Mouse (Mus musculus): ENCODE data around the gene Apba1. TPM values are rescaled to one million over a fixed set of nuclear protein-coding genes. Genes with fewer than 3 reads are reported as not detected.

Gene Apba1
- polyA plus RNA-seq, 2 experiments = 0.04 to 0.07 TPM

GRCm38 (mm10) chr19:23810976-23811375 is 52.3 kb downstream of the Apba1 start:
- no peak overlapping the region for H3K27ac ChIP-seq
- H3K4me2 ChIP-seq (ENCODE audit: low read depth) = no peak overlapping the region
- H3K36me3 ChIP-seq (replicated peaks; ENCODE audit: control insufficient read depth, insufficient read depth, low read depth) = no peaks in the 10 kb centered on the region
- H3K4me1 ChIP-seq (replicated peaks; ENCODE audit: control insufficient read depth in 2 of 2, insufficient read depth in 2 of 2, low read length in 1 of 2) = no peaks in the 10 kb centered on the region
- no peak for TF ChIP-seq CTCF (IDR thresholded peaks at IDR 0.05; ENCODE audit: low read depth)
- TF ChIP-seq EP300 (IDR thresholded peaks at IDR 0.05; ENCODE audit: low read depth) = no peak
- ATAC-seq (ENCODE audit: insufficient read depth) (no peak), DNase-seq (ENCODE audit: low read depth in 3 of 3, low spot score in 3 of 3) (no peak)
- H3K9me3 ChIP-seq (ENCODE audit: control insufficient read depth, low read length) = no peaks in the 10 kb centered on the region
- H3K4me3 ChIP-seq (ENCODE audit: insufficient read depth in 1 of 2, low read depth in 2 of 2, low read length in 2 of 2) = no peak overlapping the region
- no peak overlapping the region for H3K9ac ChIP-seq (replicated peaks)
- no peaks in the 10 kb centered on the region for H3K27me3 ChIP-seq (ENCODE audit: control insufficient read depth, insufficient read depth, low read length)
- WGBS (ENCODE audit: insufficient replicate concordance) = 72% methylated on average over 5 of the region's 5 CpGs

DNA sequence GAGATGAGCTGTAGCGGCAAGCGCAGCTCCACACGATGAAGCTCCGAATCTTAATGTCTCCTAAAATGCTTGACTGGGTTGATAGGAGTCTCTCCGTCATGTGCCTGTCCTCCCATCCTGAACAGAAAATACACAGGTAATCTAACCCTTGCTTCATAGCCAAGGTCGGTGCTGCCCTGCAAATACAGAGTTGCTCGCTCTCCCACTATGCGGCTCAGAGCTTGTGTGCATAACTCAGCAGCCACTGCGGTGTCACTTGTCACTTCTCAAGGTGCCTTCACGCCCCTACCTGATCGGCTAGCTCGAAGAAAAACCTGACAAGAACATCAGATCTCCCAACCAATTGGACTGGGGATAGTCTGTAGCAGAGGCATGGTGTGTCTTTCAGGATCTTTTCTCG is 58.1 kb downstream of the Apba1 start:
- no peak for TF ChIP-seq CTCF (IDR thresholded peaks at IDR 0.05; ENCODE audit: low read depth)

DNA sequence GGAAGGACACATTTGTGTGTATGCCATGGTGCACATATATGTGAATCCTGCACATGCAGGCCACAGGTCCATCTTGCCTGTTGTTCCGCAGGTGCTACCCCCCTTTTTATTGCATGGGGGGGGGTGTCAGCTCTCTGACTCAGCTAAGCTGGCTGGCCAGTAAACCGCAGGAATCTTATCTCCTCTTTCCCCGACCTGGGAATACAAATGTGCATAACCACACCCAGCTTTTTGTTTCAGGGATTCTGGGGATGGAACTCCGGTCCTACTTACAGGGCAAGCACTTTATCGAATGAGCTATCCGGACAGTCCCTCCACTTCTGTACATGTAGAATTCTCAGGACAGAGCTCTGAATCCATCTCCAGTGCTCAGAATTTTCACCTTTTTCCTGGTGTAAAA is 58.5 kb downstream of the Apba1 start:
- ATAC-seq (ENCODE audit: insufficient read depth) (no peak), DNase-seq (ENCODE audit: low read depth in 3 of 3, low spot score in 3 of 3) (no peak)
- H3K4me1 ChIP-seq (replicated peaks; ENCODE audit: control insufficient read depth in 2 of 2, insufficient read depth in 2 of 2, low read length in 1 of 2) = no peaks in the 10 kb centered on the region
- H3K4me3 ChIP-seq (ENCODE audit: insufficient read depth in 1 of 2, low read depth in 2 of 2, low read length in 2 of 2) = no peak overlapping the region
- WGBS (ENCODE audit: insufficient replicate concordance) = 59% methylated on average over 6 of the region's 6 CpGs
- H3K27me3 ChIP-seq (ENCODE audit: control insufficient read depth, insufficient read depth, low read length) = no peaks in the 10 kb centered on the region
- no peak overlapping the region for H3K27ac ChIP-seq
- no peaks in the 10 kb centered on the region for H3K36me3 ChIP-seq (replicated peaks; ENCODE audit: control insufficient read depth, insufficient read depth, low read depth)
- TF ChIP-seq EP300 (IDR thresholded peaks at IDR 0.05; ENCODE audit: low read depth) (no peak), CTCF (IDR thresholded peaks at IDR 0.05; ENCODE audit: low read depth) (no peak)
- no peaks in the 10 kb centered on the region for H3K9me3 ChIP-seq (ENCODE audit: control insufficient read depth, low read length)
- H3K4me2 ChIP-seq (ENCODE audit: low read depth) = no peak overlapping the region
- H3K9ac ChIP-seq (replicated peaks) = no peak overlapping the region

More for the DNA sequence above, 58.1 kb downstream of the Apba1 start:
- H3K4me3 ChIP-seq (ENCODE audit: insufficient read depth in 1 of 2, low read depth in 2 of 2, low read length in 2 of 2) = no peak overlapping the region
- H3K27me3 ChIP-seq (ENCODE audit: control insufficient read depth, insufficient read depth, low read length) = no peaks in the 10 kb centered on the region
- DNase-seq (ENCODE audit: low read depth in 3 of 3, low spot score in 3 of 3) = no peak
- no peak overlapping the region for H3K4me2 ChIP-seq (ENCODE audit: low read depth)
- 70% methylated on average over 13 of the region's 13 CpGs for WGBS (ENCODE audit: insufficient replicate concordance)
- H3K9ac ChIP-seq (replicated peaks) = no peak overlapping the region
- no peaks in the 10 kb centered on the region for H3K36me3 ChIP-seq (replicated peaks; ENCODE audit: control insufficient read depth, insufficient read depth, low read depth)
- H3K9me3 ChIP-seq (ENCODE audit: control insufficient read depth, low read length) = no peaks in the 10 kb centered on the region
- H3K27ac ChIP-seq = no peak overlapping the region
- ATAC-seq (ENCODE audit: insufficient read depth) = no peak
- no peaks in the 10 kb centered on the region for H3K4me1 ChIP-seq (replicated peaks; ENCODE audit: control insufficient read depth in 2 of 2, insufficient read depth in 2 of 2, low read length in 1 of 2)

- no peak overlapping the region for H3K27ac ChIP-seq
- no peaks in the 10 kb centered on the region for H3K9me3 ChIP-seq (ENCODE audit: control insufficient read depth, low read length)
- no peaks in the 10 kb centered on the region for H3K27me3 ChIP-seq (ENCODE audit: control insufficient read depth, insufficient read depth, low read length)
- H3K4me2 ChIP-seq (ENCODE audit: low read depth) = no peak overlapping the region
- DNase-seq (ENCODE audit: low read depth in 3 of 3, low spot score in 3 of 3) (no peak), ATAC-seq (ENCODE audit: insufficient read depth) (no peak)
- H3K36me3 ChIP-seq (replicated peaks; ENCODE audit: control insufficient read depth, insufficient read depth, low read depth) = no peaks in the 10 kb centered on the region
- H3K4me1 ChIP-seq (replicated peaks; ENCODE audit: control insufficient read depth in 2 of 2, insufficient read depth in 2 of 2, low read length in 1 of 2) = no peaks in the 10 kb centered on the region
- H3K9ac ChIP-seq (replicated peaks) = no peak overlapping the region
- H3K4me3 ChIP-seq (ENCODE audit: insufficient read depth in 1 of 2, low read depth in 2 of 2, low read length in 2 of 2) = no peak overlapping the region
- TF ChIP-seq CTCF (IDR thresholded peaks at IDR 0.05; ENCODE audit: low read depth) (no peak), EP300 (IDR thresholded peaks at IDR 0.05; ENCODE audit: low read depth) (no peak)
- WGBS (ENCODE audit: insufficient replicate concordance) = 53% methylated on average over 8 of the region's 8 CpGs
Measured at GRCm38 (mm10) chr19:23819882-23820281, 61.2 kb downstream of the Apba1 start.

DNA sequence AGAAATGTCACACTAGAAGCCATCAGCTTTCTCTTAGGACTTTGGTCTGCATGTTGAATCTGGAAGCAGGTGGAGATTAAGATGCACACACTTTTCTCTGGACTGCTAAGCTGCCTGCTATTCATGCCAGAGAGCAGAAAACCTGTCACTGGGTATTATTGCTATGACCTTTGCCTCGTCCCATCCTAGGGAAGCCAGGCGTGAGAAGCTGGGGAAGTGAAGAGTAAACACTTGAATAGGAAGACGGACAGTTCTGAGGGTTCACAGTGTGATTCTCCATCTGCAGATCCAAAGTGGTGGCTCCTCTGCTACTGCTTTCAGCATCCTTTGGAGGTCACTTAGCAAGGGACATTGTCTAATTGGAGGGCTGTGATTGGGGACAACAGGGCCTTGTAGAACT is 63.8 kb downstream of the Apba1 start:
- DNase-seq (ENCODE audit: low read depth in 3 of 3, low spot score in 3 of 3) (no peak), ATAC-seq (ENCODE audit: insufficient read depth) (no peak)
- no peak overlapping the region for H3K27ac ChIP-seq
- H3K9ac ChIP-seq (replicated peaks) = no peak overlapping the region
- no peaks in the 10 kb centered on the region for H3K36me3 ChIP-seq (replicated peaks; ENCODE audit: control insufficient read depth, insufficient read depth, low read depth)
- H3K4me2 ChIP-seq (ENCODE audit: low read depth) = no peak overlapping the region
- H3K27me3 ChIP-seq (ENCODE audit: control insufficient read depth, insufficient read depth, low read length) = no peaks in the 10 kb centered on the region
- 52% methylated on average over 3 of the region's 3 CpGs for WGBS (ENCODE audit: insufficient replicate concordance)
- H3K4me3 ChIP-seq (ENCODE audit: insufficient read depth in 1 of 2, low read depth in 2 of 2, low read length in 2 of 2) = no peak overlapping the region
- H3K9me3 ChIP-seq (ENCODE audit: control insufficient read depth, low read length) = no peaks in the 10 kb centered on the region
- no peaks in the 10 kb centered on the region for H3K4me1 ChIP-seq (replicated peaks; ENCODE audit: control insufficient read depth in 2 of 2, insufficient read depth in 2 of 2, low read length in 1 of 2)
- no peak for TF ChIP-seq EP300 (IDR thresholded peaks at IDR 0.05; ENCODE audit: low read depth)
- no peak for TF ChIP-seq CTCF (IDR thresholded peaks at IDR 0.05; ENCODE audit: low read depth)

Measured in liver, embryonic 14.5 days (tissue).